Mouse (Mus musculus) mature B cell (primary cell): ENCODE measurements around the gene Foxn3.

Experiments
- in situ Hi-C: fragments of 300-500 bp; cut with MboI; formaldehyde crosslinking; loops from 2 replicates; pipeline ENCODE4 v1.14.3; 2019

Gene Foxn3

GRCm38 (mm10) chr12:99418476-99419395, 144.6 kb downstream of the Foxn3 start:
- in situ Hi-C loops: no loop called here

GRCm38 (mm10) chr12:99417885-99418284, 145.5 kb downstream of the Foxn3 start:
- in situ Hi-C loops: no loop called here

- in situ Hi-C loops: no loop called here
Observed at GRCm38 (mm10) chr12:99415538-99415937, 147.8 kb downstream of the Foxn3 start.

- in situ Hi-C loops: no loop called here
Observed at GRCm38 (mm10) chr12:99412496-99412895, 150.9 kb downstream of the Foxn3 start.

- in situ Hi-C loops: no loop called here
Observed at GRCm38 (mm10) chr12:99412034-99412433, 151.3 kb downstream of the Foxn3 start.

- in situ Hi-C loops: no loop called here
Observed at GRCm38 (mm10) chr12:99408651-99409050, 154.7 kb downstream of the Foxn3 start.

- in situ Hi-C loops: no loop called here
Observed at GRCm38 (mm10) chr12:99408089-99408488, 155.3 kb downstream of the Foxn3 start.

GRCm38 (mm10) chr12:99407318-99407716, 156.1 kb downstream of the Foxn3 start:
- in situ Hi-C loops: no loop called here

GRCm38 (mm10) chr12:99406697-99407317, 156.6 kb downstream of the Foxn3 start:
- in situ Hi-C loops: no loop called here

GRCm38 (mm10) chr12:99406254-99406653, 157.1 kb downstream of the Foxn3 start:
- in situ Hi-C loops: no loop called here

GRCm38 (mm10) chr12:99405401-99405800, 158.0 kb downstream of the Foxn3 start:
- in situ Hi-C loops: no loop called here

- in situ Hi-C loops: no loop called here
Observed at GRCm38 (mm10) chr12:99403004-99403403, 160.4 kb downstream of the Foxn3 start.

GRCm38 (mm10) chr12:99400907-99401306, 162.5 kb downstream of the Foxn3 start:
- in situ Hi-C loops: no loop called here

GRCm38 (mm10) chr12:99399575-99399974, 163.8 kb downstream of the Foxn3 start:
- in situ Hi-C loops: no loop called here

- in situ Hi-C loops: no loop called here
Observed at GRCm38 (mm10) chr12:99396461-99396860, 166.9 kb downstream of the Foxn3 start.

GRCm38 (mm10) chr12:99395082-99395481, 168.3 kb downstream of the Foxn3 start:
- in situ Hi-C loops: no loop called here

- in situ Hi-C loops: no loop called here
Observed at GRCm38 (mm10) chr12:99394676-99395075, 168.7 kb downstream of the Foxn3 start.

GRCm38 (mm10) chr12:99393867-99394630, 169.3 kb downstream of the Foxn3 start:
- in situ Hi-C loops: no loop called here

- in situ Hi-C loops: no loop called here
Observed at GRCm38 (mm10) chr12:99392944-99393866, 170.2 kb downstream of the Foxn3 start.

- in situ Hi-C loops: no loop called here
Observed at GRCm38 (mm10) chr12:99391942-99392880, 171.2 kb downstream of the Foxn3 start.
